Mouse (Mus musculus): ENCODE results near the gene Pnldc1. TPM values are rescaled to one million over a fixed set of nuclear protein-coding genes. Genes with fewer than 3 reads are reported as not detected.

Gene Pnldc1
- total RNA-seq, 2 experiments from 2014 or later, result 0.33 TPM; not detected in 1

DNA sequence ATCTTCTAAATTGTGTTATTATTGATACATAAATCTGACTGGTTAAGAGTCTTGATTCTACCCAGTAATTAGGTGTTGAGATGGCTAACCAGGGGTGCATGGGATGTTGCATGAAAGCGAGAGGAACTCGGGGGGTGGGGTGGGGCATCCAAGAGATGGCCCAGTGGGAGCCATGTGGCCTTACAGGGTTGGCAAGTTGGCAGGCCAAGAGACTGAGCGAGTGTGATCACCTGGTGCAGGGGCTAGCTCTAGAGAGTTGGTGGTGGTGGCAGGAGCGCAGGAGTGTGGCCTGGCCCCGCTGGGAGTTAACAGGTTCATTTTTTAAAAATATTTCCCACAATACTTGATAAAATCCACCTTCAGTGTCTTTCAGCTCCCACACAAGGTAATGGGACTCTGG is 12.4 kb downstream of the Pnldc1 start:
- no peak for TF ChIP-seq CTCF (IDR thresholded peaks at IDR 0.05)
- Histone ChIP-seq H3K4me3 (no peak overlapping the region), H3K27ac (no peak overlapping the region)
- intact Hi-C loops (cut with DNase I), result no loop called here
- DNase-seq, result no peak

DNA sequence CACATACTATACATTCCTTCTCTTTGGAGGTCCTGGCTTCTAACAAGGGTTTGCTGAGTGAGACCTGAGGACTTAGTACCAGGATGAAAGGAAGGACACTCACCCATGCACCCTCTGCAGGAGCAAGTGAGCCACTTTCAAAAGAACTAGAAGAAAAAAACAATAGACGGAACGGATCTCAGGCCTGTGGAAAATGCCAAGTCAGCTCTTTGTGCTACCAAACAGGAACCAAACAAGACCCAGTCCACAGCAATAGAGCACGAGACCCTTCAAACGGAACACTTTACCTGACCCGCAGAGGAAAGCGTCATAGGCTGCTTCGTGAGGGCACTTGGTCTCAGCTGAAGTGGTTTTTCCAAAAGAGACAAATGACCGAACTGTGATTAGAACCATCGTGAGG is 18.0 kb downstream of the Pnldc1 start:
- TF ChIP-seq CTCF (IDR thresholded peaks at IDR 0.05), result no peak
- no peak overlapping the region for H3K4me3 ChIP-seq
- intact Hi-C loops (cut with DNase I), result no loop called here
- DNase-seq, result no peak
- no peak overlapping the region for H3K27ac ChIP-seq

DNA sequence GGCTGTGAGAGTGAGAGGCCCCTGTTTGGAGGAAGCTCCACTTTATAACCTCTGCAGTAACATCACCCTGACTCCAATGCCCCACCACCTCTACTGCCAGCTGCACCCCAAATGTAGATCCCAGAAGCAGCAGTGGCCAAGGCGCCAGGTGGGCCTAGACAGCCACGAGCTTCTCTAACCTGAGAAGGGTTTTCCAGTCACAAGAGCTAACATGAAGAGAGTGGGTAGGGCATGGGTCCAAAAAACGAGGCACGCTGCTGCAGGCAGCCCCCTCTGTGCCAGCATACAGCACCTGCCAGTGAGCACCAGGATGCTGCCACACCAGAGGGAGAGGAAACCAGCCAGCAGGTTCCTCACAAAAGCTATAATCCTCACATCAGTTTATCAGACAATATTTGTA is 19.0 kb downstream of the Pnldc1 start:
- no peak overlapping the region for H3K4me3 ChIP-seq
- no peak for TF ChIP-seq CTCF (IDR thresholded peaks at IDR 0.05)

DNA sequence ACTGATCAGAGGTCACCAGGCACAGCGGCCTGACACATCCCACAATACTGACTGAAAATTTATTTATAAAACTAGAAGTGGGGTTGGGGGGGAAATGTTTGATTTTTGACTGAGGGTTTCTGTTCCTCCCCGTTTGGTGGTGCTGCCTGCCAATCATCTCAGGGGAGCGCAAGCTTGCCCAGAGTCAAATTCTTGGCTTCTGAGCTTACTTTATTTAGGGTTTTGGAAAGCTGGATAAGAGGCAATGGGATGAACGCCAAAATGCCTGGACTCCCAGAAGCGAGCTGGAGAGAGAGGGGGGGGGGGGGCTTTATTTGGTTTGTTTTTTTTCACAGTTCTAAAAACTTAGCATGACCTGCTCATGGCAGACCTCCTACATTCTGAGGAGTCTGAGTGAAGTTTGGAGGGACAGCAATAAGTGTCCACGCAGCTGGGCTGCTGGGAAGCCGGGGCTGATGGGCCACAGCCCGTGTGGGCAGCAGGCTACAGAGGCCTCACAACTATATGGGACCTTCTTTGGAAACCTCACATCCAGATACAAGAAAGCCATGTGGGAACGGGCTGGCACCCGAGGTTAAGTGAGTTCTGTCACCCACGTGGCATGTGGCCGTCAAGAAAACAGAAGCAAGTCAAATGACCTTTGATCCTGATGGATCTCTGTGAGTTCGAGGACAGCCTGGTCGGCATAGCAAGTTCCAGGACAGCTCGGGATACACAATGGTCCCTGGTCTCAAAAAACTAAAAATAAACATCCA is 22.8 kb downstream of the Pnldc1 start:
- no peak for TF ChIP-seq CTCF (IDR thresholded peaks at IDR 0.05)
- intact Hi-C loops (cut with DNase I), result no loop called here
- no peak overlapping the region for H3K4me3 ChIP-seq
- no peak for DNase-seq
- H3K27ac ChIP-seq, result peak overlapping the region; percentile 20; the same call in 1 of the 2 replicates

More for the DNA sequence above, 19.0 kb downstream of the Pnldc1 start:
- no peak overlapping the region for H3K27ac ChIP-seq
- no peak for DNase-seq
- intact Hi-C loops (cut with DNase I), result no loop called here

DNA sequence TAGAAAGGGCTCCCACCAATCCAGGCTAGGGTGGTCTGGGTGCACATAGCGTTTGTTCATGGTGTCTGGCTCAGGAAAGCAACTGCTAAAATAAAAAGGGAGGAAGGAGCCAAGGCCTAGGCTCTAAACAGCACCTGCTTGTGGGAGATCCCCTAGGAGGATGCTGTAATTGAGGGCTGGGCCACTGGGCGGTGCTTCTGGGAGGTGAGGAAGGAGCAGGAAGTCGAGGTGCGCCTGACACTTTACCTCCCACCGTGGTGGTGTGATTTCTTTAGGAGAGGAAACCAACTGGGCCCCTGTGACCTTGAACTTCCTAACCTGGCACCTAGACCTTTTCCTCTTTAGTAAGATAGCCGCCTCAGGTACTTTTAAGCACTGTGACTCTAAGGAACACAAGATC is 23.4 kb downstream of the Pnldc1 start:
- intact Hi-C loops (cut with DNase I), result no loop called here
- Histone ChIP-seq H3K4me3 (no peak overlapping the region), H3K27ac (0 out of 2 replicates have a peak overlapping the region, but pooled peaks have one; percentile 8)
- no peak for TF ChIP-seq CTCF (IDR thresholded peaks at IDR 0.05)
- no peak for DNase-seq

DNA sequence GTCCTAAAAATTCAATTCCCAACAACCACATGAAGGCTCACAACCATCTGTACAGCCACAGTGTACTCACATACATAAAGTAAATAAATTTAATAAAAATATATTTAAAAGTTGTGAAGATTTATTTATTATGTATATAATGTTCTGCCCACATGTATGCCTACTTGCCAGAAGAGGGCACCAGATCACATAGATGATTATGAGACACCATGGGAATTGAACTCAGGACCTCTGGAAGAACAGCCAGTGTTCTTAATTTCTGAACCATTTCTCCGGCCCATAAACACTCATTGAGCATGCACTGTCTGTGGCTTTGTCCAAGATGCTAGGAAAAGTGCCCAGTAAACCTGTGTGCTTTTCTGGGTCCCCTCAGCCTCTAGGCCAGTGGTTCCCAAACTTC is 28.8 kb downstream of the Pnldc1 start:
- no peak for TF ChIP-seq CTCF (IDR thresholded peaks at IDR 0.05)
- intact Hi-C loops (cut with DNase I), result no loop called here
- Histone ChIP-seq H3K4me3 (no peak overlapping the region), H3K27ac (no peak overlapping the region)
- no peak for DNase-seq

DNA sequence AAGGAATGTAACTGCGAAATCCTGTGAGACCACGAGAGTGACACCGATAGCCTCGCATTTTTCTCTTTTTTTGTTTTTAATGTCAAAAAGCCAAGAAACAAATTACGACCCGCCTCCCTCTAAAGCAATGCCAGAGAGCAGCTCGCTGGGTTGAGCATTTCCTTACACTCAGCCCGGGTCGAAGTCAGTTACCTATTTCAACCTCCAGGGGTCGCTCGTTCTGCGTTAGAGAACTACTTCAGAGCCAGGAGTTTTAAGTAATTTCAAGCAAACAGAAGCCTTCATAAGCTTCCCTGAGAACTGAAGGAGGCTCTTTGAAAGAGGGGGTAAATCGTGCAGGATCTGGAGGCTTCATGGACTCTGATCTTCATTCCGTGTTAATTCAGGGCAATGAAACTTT is 29.9 kb downstream of the Pnldc1 start:
- TF ChIP-seq CTCF (IDR thresholded peaks at IDR 0.05), result peak; percentile 93
- Histone ChIP-seq H3K27ac (peak overlapping the region; percentile 63), H3K4me3 (peak overlapping the region; percentile 62)
- intact Hi-C loops (cut with DNase I), result loop anchor here (1.0 kb wide), 1 partner anchor 116 kb away; no protein-coding TSS in a partner anchor
- peak; percentile 78 for DNase-seq

DNA sequence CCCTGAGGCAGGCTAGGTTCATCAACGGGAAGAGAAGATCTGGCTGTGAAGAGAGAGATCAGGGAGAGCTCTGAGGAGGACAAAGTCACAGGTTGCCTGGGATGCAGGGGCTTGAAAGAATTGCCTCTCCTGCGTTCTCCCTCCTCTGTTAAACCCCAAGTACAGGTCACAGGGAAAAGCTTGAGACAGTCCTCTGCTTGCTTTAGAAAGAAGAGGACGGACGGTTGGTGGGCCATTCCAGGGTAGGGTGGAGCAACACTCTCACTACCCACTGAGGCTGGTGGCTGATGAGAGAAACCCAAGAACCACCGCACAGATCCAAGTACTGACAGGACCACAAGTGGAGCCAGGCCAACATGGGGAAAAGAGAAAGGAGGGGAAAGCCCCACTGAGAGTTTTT is 34.3 kb downstream of the Pnldc1 start, which contains the start of gene Mrgprh:
Gene Mrgprh, plus strand, starts transcription at position 301 of the 400 bp plus-strand sequence.
- DNase-seq, result no peak
- Histone ChIP-seq H3K4me3 (no peak within 1 kb of the TSS), H3K27ac (no peak within 1 kb of the TSS)
- TF ChIP-seq CTCF (IDR thresholded peaks at IDR 0.05), result no peak
- intact Hi-C loops (cut with DNase I), result no loop called here

DNA sequence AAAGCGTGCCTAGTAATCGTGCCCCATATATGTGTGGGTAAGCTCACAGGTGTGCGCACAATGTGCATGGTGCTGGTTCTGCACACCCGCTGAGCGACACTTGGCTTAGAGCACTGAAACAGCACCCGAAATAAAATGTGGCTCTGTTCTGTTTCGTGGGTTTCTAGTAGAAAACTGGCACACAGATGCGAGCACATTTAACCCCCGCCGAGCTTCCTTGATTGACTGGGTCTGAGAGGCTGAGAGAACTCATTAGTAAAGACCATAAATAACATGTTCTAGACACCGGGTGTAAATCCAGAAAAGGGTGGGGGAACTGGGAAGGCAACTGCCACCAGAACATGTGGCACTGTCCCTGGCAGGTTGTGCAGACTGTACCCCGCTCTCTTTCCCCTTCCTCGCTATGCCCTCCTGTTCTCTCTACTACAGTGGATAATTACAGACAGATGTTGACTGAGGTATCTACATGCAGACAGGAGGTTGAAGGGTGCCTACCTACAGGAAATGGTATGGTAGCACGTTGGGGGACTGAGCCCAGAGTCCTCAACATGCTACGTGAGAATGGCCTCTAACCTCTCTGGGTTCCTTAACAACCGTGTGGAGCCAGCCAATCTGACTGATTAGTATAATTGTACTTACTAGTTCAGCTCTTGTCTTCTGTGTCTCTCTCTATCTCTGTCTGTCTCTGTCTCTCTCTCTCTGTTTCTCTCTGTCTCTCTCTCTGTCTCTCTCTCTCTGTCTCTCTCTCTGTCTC is 37.6 kb downstream of the Pnldc1 start:
- DNase-seq, result no peak
- H3K4me3 ChIP-seq, result peak overlapping the region; percentile 32; the same call in 1 of the 2 replicates
- no peak for TF ChIP-seq CTCF (IDR thresholded peaks at IDR 0.05)
- H3K27ac ChIP-seq, result peak overlapping the region; percentile 20; the same call in 1 of the 2 replicates
- intact Hi-C loops (cut with DNase I), result no loop called here

DNA sequence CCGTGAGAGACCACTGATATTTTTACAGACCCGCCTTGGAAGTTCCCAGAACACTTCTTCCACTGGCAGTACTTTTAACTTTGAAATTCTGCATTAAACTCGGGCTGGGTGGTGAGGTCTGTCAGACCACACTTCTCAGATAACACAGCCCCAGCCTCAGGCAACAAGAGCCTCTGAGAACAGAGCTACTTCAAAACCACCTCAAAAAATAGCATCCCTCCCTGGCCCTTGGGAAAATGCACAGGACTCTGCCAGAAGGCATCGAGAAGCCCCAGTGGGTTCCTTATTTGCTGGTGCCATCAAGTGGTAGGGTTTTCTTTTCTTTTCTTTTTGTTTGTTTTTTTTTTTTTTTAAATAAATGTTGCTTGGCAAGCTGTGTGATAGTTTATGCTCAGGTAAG is 41.4 kb downstream of the Pnldc1 start:
- peak; percentile 1; the same call in 1 of the 2 replicates for TF ChIP-seq CTCF (IDR thresholded peaks at IDR 0.05)
- peak overlapping the region; percentile 24 for H3K4me3 ChIP-seq
- H3K27ac ChIP-seq, result peak overlapping the region; percentile 31; the same call in 1 of the 2 replicates
- no peak for DNase-seq
- intact Hi-C loops (cut with DNase I), result no loop called here

DNA sequence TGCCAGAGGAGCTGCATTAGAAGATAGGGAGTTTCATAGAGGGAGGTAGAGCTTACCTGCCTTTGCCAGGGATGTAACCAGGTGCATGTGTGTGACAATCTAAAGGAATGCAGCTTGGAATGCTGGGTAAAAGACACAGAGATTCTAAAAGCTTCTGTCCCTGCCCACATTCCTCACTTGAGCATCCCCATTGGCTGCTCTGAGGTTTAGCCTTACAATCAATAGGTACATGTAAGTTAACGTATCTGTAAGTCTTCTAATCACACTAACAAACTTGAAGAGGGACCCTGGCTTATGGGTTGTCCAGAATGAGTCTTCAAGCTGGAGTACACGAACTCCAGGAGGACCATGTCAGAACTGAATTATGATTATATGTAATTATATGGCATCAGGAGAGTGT is 42.0 kb downstream of the Pnldc1 start, which contains the start of gene Mas1:
Gene Mas1, minus strand, starts transcription at position 101 of the 400 bp plus-strand sequence.
- H3K27ac ChIP-seq, result peak within 1 kb of the TSS; percentile 92

DNA sequence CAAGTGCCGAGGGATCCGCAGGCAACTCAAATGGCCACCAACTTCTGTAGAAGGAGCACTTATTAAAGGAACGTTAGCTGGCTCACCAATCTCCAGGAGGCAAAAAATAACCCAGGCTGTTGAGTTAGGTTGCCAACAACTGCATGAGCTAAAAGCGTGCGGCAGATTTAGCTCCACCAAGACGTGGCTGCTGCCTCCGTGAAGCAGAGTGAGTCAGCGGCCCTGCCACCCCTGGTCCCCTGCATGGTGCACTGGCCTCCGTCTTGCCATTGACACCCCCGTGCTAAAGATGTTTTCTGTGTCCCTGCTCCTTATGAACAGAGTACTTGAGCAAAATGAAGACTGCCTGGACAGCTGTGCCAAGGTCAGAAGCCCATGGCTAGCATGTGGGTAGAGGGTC is 43.2 kb downstream of the Pnldc1 start:
- peak overlapping the region; percentile 65 for H3K4me3 ChIP-seq
- H3K27ac ChIP-seq, result peak overlapping the region; percentile 92
- peak; percentile 73 for DNase-seq
- TF ChIP-seq CTCF (IDR thresholded peaks at IDR 0.05), result no peak
- intact Hi-C loops (cut with DNase I), result no loop called here

More for the DNA sequence above, 42.0 kb downstream of the Pnldc1 start, which contains the start of gene Mas1:
- intact Hi-C loops (cut with DNase I), result no loop called here
- DNase-seq, result no peak
- peak within 1 kb of the TSS; percentile 65 for H3K4me3 ChIP-seq
- TF ChIP-seq CTCF (IDR thresholded peaks at IDR 0.05), result no peak

DNA sequence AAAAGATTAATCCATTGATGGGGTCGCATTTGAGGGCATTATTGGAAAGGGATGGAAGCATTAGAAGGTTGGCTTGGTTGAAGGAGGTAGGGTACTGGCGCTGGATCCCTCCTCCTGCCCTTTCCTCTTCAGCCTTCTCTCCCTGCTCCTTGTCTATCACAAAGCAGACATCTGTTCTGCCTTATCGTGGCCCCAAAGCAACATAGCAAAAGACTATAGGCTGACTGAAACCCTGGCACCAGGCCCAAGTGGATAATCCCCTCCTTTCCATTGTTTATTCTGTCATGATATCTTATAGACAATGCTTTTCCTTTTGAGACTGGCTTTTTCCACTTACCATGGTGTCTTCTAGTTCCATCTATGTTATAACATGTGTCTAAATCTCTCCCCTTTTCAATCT is 44.6 kb downstream of the Pnldc1 start:
- intact Hi-C loops (cut with DNase I), result no loop called here
- Histone ChIP-seq H3K27ac (no peak overlapping the region), H3K4me3 (no peak overlapping the region)
- no peak for TF ChIP-seq CTCF (IDR thresholded peaks at IDR 0.05)
- DNase-seq, result no peak

Measured in gastrocnemius, adult 2 months (tissue).